Mouse (Mus musculus): ENCODE results near the gene Aldoc.

The Aldoc gene

DNA sequence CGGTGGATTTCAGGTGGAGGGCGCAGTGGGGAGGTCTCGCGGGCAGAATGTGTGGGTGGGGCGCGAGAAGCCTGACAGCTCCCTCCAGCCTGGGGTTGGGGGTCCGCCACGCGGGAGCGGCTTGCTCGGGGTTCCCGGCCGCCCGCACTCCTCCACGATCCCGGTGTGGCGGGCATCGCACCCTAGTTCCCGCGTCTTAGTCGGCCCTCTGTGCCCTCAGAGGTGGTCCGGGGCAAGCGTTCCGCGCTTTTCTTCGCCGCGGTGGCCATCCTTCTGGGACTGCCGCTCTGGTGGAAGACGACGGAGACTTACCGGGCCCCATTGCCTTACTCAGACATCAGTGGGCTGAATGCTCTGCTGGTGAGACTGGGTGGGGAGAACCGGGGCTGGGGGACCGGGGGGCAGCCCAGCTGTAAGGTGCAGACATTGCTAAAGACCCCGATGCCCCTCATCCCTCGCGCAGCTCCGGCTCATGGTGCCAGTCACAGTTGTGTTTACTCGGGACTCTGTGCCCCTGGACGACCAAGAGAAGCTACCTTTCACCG is 5.8 kb downstream of the Aldoc start:
- no peak for DNase-seq (ENCODE audit: extremely low spot score, low spot score)

DNA sequence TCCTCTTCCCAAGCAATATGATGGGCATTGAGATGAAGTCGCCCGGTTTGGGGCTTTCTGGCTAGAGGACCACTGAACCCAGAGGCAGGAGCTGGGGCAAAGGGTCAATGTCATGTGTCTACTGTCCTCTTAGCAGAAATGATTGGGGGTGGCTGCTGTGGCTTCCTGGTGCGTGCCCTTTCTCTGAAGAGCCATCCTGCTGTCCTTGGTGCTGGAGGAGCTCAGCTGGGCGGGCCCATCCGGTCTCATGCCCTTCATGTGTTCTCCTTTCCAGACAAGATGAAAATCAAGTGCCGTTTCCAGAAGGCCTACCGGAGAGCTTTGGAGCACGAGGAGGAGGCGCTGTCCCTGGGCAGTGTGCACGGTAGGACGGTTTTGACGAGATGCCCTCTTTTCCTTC is 9.9 kb downstream of the Aldoc start:
- DNase-seq (ENCODE audit: extremely low spot score, low spot score), result no peak

DNA sequence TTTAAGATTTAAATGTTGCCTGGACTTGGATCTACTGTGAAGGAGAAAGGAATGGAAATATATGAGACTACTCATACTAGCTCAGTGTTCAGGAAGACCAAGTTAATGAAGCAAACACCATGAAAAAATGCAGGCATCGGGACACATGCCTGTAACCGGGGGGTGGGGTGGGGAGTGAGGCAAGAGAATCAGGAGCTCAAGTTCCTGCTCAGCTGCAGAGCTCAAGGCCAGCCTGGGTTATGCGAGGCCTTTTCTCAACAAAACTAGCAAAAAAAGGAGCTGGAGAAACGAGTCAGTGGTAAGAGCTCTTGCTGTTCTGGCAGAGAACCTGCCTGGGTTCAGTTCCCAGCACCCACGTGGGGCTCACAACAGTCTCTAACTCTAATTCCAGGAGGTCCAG is 11.2 kb downstream of the Aldoc start:
- no peak for DNase-seq (ENCODE audit: extremely low spot score, low spot score)

DNA sequence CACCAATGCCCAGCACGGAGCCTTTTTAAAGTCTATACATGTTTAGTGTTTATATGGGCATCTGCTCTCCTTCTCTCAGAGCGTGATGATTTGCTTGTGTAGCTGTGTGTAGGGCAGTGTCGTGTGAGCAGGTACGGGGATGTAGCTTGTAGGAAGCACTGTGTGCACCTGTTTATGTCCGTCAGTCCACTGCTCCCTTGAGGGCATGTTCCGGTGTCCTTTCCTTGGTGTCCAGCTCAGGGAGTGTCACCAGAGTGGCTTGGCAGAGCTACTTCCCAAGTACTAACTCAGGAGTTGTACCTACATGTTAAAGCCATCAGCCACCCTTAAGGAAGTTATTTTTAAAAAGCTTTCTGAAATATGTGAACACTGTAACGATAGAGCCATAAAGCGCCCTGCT is 14.3 kb downstream of the Aldoc start:
- no peak for DNase-seq (ENCODE audit: extremely low spot score, low spot score)

DNA sequence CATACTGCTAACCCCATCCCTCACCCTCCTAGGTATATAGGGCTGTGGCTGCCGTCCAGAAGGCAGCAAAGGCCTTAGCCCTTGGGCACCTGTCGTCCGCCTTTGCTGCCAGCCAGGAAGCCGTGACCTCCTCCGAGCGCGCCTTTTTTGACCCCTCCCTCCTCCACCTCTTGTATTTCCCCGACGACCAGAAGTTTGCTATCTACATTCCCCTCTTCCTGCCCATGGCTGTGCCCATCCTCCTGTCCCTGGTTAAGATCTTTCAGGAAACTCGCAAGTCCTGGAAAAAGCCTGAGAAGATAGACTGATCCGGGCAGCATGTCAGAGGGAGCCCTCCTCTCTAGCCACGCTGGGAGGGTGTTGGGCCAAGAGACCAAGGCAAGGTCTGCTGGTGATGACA is 18.9 kb downstream of the Aldoc start:
- no peak for DNase-seq (ENCODE audit: extremely low spot score, low spot score)

DNA sequence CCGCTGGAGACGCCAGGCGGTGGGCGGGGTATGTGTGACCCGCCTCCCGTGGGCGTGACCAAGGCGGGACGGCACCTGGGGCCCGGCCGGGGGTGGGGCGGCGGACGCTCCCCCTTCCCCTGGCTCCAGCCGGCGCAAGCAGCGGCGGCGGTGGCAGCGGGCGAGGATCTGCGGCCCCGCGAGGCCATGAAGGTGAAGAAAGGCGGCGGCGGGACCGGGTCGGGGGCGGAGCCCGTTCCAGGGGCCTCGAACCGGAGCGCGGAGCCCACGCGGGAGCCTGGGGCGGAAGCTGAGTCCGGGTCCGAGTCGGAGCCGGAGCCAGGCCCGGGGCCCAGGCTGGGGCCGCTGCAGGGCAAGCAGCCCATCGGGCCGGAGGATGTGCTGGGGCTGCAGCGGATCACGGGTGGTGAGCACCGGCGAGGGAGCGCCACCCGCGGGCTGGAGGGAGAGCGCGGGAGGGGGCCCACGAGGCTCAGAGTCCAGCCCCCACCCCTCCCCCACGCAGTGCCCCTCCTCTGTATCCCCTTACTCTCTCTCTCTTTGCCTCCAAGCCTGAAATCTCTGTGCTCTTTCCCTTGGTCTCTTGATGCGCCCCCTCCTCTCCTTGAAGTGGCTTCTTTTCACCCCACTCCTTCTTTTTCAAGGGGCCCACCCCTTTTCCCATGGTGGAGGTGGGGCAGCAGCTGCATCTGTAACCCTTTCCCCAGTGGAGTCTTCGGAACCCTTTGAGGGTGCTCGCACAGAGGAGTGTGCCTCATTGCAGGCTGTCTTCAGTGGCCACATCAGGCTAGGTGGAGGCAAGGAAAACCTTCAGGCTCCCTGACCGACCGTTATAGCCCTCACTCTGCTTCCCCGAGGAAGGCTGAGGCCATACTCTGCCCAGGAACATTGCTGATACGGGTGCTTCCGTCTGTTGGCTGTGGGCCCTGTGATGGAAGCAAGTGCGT is 20.9 kb downstream of the Aldoc start, which contains the start of gene Unc119:
Gene Unc119, plus strand, starts transcription at position 102 of the 947 bp plus-strand sequence.
- peak; percentile 83 for DNase-seq (ENCODE audit: extremely low spot score, low spot score)

DNA sequence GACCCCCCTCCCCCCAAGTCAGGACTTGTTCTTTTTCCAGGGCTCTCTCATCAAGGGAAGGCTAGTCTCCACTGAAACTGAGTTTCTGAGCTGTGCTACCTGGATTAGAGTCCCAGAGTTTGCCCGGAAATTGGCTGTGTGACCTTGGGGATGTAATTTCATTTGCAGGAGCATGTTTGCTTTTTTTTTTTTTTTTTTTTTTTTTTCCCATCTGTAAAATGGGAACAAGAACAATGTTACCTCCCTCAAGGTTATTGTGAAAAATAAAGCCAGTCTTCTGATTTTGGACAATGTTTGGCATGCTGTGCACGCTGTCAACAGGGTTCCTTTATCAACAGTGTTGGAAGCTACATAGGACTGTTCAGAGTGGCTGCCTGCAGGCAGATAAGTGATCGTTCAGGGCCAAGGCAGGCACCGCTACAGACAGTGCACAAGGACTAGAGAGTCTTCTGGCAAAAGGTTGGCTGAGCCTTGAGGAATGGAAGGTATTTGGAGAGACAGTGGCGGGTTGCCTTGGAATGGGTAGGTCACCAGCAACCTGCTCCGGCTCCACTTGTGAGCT is 21.6 kb downstream of the Aldoc start:
- no peak for DNase-seq (ENCODE audit: extremely low spot score, low spot score)

DNA sequence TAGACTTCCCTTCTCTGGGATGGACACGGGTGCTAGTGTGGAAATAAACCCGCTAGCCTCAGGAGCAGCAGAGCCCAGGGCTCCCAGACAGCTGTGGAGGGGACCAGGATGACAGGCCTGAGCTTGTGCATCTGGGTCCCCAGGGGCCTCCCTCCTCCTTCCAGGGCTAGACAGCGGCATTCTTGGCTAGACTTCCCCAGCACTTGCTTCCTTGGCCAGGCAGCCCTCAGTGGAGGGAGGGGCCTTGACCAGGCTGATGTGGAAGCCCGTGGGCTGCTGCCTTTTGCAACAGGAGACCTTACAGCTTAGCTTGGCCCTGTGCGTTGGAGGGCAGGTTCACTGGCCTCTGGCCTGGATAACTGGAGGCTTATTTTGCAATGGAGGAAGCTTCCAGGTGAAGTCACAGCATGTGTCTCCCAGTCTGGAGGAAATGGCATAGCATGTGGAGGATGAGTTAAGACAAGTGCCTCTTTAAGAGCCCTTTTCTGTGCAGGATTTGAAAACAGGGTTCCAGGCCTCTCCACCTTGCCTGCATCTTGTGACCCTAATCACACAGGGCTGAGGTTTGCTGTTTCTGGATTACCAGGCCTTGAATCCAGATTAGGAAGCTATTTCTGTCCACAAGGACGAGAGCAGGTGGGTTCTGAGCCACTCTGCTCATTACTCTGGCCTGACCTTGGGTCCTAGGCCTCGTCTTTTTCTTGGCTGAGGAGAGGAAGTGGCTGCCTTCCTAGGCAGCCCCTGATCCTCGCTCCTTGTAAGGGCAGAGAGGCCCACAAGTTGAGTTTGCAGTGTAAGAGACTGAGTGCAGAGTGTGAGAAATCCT is 22.3 kb downstream of the Aldoc start:
- no peak for DNase-seq (ENCODE audit: extremely low spot score, low spot score)

DNA sequence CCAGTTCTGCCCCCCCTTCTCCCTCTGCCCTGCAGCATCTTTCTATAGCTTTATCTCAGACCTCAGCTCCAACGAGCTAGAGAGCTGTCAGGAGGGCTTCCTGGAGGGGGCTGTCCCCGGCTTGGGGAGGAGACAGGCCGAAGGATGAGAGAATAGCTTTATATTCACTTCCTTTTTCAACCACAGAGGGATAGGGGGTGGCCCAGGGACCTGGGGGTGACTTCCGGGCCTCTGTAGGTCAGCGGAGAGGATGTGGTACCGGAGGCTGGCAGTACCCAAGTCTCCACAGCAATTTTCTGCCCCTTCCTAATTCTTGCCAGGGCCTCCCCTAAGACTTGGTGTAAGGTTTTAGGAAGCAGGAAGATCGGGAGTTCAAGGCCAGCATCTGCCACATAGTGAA is 23.0 kb downstream of the Aldoc start:
- DNase-seq (ENCODE audit: extremely low spot score, low spot score), result no peak

DNA sequence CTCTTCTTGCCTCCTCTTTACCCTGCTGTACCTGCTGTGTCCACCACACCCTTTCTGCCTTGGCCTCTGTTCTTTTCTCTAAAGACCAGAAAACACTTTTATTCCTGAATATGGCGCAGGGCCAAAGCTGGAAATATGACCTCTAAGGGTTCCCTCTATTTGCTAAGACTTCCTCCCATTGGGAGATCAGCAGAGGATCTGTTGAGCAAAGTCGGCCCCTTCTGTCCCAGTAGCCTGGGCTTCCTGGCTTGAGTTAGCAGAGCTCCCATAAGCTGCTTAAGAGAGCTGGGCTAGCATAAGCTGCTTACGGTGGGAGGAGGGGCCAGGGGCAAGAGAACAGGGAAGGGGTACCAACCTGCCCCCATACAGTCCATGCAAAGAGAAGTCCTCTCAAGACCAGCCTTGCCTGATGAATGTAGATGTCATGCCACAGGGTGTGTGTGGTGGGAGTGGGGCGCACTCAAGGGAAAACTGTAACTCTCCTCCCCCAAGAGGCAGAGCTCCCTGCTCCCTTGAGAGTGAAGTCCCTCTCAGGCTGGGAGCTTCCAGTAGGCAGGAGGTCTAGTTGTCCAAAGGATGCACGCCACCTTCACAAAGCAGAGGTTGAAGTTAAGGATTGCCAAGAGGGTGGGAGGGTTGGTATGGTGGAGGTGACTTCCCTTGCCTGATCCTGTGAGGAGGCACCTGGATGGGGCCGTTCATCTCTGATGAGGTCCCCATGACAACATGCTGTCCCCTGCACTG is 23.7 kb downstream of the Aldoc start:
- DNase-seq (ENCODE audit: extremely low spot score, low spot score), result no peak

DNA sequence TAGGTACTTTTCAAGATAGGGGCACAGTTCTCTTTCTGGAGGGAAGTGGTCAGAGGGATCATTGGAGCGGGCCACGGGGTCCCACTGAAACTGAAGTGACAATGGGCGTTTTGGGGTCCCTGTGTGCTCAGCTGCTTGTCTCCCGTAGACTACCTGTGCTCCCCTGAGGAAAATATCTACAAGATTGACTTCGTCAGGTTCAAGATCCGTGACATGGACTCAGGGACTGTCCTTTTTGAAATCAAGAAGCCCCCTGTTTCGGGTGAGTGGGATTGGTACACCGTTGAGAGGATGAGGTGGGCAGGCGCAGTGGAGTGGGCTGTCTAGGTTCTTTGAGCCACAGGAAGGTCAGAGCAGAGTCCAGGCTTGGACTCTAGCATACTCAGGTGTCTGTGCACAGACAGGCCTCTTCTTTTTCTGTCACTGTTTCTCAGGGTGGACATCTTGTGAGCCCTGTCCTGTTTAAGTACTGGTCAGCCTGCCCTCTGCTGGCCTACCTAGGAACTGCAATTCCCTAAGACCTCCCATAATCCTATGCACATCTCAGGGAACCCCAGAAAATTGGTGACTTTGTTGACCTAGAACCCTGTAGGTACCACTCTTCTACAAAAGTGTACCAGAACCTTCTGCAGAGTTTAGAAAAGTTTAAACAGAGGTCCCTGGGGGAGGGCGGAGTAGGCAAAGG is 24.4 kb downstream of the Aldoc start:
- peak; percentile 74 for DNase-seq (ENCODE audit: extremely low spot score, low spot score)

DNA sequence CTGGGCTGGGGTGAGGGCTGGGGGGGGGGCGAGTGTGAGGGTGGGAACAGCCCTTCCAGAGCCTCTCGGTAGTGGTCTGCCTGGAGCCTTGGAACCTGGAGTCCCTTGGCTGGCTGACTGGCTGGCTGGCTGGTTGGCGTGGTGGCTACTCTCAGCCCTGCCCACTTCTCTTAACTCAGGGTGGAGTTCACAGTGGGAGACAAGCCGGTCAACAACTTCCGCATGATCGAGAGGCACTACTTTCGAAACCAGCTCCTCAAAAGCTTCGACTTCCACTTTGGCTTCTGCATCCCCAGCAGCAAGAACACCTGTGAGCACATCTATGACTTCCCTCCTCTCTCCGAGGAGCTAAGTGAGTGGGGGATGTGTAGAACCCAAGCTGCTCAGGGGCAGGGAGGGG is 25.1 kb downstream of the Aldoc start:
- no peak for DNase-seq (ENCODE audit: extremely low spot score, low spot score)

DNA sequence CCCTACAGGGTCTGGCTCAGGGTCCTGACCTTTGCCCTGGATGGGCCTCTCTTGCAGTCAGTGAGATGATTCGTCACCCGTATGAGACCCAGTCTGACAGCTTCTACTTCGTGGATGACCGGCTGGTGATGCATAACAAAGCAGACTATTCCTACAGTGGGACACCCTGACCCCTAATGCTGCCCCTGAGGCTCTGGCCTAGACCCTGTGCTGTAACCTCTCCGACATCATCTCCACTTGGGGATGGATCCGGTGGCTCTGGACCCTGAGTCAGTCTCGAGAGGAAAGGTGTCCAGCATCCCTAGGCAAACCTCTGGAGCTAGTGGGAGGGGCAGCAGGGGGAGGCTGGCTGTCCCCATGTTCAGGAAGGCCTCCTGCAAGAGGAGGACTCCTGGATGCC is 25.7 kb downstream of the Aldoc start:
- DNase-seq (ENCODE audit: extremely low spot score, low spot score), result no peak

DNA sequence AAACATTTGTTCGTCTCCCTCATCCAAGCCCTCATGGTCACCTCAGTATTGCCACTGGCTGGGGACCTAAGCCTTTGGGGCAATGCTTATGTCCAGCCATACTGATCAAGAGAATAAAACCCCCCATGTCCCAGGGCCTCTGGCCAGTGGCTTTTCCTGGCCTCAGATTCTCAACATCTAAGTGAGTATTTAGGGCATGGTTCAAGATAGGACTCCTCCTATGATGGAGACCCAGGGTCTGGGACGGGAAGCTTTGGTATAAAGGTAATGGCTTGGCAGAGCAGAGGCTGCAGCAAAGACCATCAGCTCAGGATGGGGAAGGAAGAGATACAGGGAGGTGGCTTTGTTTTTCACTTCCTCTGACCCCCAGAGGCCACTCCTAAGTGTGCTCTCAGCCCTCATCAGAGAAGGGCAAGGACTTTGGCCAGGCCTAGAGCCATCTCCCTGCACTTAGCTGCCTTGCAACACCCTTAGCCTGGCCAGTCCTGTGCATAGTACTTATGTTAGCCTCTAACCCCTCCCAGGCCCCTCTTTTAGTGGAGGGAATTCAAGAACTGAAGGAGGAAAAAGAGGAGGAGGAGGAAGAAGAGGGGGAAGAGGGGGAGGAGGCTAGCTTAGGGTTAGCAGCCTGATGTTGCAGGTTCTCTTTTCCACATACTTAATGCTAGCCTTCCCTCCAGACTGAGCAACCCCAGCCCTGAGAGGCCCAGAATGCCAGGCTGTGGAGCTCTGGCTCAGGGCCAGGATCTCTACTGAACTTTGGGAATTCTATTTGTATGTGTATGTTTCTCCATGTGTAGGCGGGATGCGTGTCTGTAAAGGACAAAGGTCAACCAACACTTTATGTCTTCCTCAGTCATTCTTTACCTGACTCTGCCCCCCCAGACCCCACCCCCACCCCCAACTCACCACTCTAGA is 26.9 kb downstream of the Aldoc start:
- no peak for DNase-seq (ENCODE audit: extremely low spot score, low spot score)

DNA sequence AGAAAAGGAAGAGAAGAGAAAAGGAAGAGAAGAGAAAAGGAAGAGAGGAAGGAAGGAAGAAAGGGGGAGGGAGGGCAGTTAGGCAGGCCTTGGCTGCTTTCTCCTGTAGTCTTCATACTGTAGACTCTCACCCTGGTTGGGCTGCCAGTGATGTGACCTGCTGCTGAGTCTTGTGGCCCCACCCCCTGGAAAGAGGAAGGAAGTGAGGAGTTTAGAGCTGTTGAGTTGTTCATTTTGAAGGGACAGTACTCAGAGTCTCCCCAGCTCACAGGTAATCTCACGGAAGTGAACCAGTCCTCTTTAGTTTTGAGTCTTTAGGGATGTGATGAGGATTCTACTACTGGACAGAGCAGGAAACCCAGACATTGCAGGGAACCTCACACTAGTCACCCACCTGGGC is 30.3 kb downstream of the Aldoc start:
- no peak for DNase-seq (ENCODE audit: extremely low spot score, low spot score)

DNA sequence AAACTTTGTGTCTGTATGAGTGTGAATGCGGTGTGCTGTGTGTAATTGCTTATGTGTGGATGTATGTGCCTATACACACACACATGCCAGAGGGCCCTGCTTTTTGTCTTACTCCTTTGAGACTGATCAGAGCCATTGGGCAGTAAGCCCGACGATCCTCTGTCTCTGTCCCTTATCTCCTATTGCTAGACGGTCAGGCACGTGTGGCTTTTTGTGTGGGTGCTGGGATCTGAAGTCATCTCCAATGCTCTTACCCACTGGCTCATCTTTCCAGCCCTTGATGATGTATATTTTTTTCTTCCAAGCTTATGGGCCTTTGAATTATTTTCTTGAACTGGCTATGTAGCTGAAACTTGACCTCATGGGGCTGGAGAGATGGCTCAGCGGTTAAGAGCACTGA is 32.1 kb downstream of the Aldoc start:
- no peak for DNase-seq (ENCODE audit: extremely low spot score, low spot score)

DNA sequence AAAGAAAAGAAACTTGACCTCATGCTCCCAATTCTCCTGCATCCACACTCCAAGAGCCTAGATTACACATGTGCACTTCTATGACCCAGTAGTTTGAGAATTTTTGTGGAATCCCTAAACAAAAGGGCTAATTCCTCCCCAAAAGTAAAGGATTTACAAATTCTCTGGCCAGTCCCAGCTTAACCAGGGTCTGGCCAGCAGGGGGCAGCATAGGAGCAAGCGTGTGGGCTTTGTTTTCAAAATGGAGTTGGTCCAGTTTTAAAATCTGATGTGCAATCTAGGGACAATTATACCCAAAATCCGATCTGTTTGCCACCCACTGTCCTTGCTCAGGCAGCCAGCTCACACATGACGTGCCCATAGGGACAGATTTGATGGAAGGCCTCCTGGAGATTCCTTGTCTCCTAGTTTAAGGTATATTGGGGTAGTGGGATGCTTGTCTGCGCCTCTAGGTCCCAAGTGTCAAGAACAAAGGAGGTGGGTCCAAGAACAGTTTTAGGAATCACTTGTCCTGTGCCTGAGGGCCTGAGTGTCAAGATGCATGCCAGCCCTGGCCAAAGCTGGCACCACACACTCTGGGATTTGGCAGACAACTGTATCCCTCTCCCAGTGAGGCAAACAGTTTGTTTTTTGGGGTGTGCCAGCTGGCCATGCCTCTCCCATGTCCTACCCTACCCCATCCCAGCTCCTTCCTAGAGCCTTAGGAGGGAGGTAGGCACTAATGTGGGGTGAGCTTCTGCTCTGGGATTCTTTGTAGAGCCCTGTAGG is 32.9 kb downstream of the Aldoc start:
- DNase-seq (ENCODE audit: extremely low spot score, low spot score), result peak; percentile 80

DNA sequence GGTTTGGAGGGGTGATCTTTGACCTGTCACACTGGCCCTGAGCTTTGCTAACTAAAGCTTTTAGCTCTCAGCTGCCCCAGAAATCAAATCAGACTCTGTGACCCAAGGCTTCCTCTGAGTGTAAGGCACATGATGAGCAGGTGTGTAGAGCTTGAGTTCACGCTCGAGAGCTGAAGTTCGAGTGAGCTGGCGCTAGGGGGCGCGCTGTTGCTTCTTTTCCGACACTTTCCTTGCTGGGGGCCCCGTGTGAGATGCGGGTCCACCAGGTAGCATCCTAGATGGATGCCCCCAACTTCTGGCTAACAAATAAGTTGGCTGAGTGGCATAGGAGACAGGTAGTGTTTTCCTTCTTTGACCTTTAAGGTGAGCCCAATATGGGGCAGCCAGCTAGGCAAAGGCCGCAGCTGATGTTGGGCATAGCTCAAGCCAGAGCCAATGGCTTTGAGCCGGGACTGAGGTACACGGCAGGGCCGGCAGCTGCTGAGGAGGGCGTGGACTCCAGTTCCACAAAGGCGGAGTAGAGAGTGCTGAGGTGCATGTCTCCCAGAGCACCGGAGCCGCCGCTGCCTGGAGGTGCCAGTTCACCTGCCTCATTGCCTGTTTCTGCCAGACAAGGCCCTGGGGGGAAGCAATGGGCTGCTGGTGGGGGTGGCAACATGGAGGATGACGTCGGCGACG is 35.7 kb downstream of the Aldoc start:
- DNase-seq (ENCODE audit: extremely low spot score, low spot score), result peak; percentile 50

Measured in neural tube, embryonic 10.5 days (tissue).